Mouse (Mus musculus): ENCODE measurements around the gene Nptx1.

DNA sequence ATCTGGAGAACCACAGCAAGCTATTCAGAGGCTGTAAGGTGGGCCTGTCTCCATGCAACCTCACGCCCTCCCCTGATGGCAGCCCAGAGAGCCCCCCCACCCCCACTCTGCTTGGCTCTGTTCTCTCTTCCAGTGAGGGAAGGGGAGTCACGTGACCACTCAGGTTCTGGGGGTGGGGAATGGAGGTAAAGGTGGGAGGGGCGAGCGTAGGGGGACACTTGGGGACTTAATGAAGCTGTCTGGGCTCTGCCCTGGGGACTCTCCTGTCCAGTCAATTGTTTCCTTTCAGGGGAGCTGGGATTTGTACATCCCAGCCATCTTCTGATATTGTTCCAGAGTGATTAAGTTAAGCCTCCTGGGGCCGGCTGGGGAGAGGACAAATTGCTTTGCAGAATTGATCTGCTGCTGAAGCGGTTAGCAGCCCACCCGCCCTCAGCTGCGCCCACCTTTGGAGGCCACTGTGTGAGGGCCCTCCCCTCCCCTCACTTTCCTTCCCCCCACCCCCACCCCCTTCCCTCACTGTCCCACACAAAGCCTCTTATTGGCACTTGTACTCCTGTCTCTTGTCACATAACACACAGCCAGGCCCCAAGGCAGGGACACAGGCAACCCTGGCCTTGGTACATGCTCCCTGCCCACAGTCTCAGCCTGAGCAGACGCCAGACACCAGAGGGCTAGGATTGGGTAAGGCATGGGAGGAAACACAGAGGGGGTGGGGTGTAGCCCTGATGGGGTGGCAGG is 11.5 kb upstream of the Nptx1 start:
- TF ChIP-seq CTCF (IDR thresholded peaks at IDR 0.05; ENCODE audit: low read depth, low read length) (no peak), GATA1 (IDR thresholded peaks at IDR 0.05; ENCODE audit: borderline replicate concordance, low read length) (no peak), GATA2 (IDR thresholded peaks at IDR 0.05; ENCODE audit: borderline replicate concordance, low read depth, low read length) (no peak), POLR2AphosphoS5 (IDR thresholded peaks at IDR 0.05; ENCODE audit: insufficient replicate concordance, low read depth, low read length) (no peak), TAL1 (conservative IDR thresholded peaks at IDR 0.05; ENCODE audit: low read depth, low read length) (no peak)
